In the genomic region with DNA sequence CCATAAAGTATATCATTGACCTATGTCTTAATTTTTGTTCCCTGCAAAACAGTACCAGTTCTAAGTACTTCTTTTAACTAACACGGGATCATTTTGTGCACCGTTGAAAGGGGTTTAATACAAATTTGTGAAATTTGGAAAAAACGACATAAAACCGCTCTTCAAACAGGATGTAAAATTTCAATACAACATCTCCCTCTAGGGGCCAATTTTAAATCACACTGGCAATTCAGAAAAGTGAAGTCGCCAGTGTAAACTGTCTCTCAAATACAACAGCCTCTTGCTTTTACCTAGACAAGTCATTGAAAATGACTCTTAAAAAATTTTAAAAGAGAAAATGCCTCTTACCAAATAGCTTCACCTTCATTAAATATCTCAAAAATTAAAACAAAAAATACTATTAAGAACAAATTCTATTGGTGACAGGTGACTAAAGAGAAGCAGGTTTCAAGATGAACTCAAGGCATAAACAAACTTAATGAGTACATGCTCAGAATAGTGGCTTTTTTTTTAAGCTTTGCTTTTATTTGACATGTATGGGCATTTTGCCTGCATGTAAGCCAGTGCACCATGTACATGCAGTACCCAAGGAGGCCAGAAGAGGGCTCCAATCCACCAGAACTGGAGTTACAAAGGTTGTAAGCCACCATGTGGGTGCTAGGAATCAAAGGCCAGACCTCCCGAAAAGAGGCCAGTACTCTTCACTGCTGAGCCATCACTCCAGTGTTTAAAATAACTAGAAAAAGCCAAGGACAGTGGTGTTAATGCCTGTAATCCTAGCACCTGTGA, we compare ENCODE assay signal across 9 mouse cellular contexts. TPM values are rescaled to one million over a fixed set of nuclear protein-coding genes. Genes with fewer than 3 reads are reported as not detected.
DNase-seq lines count a peak whose midpoint lies in the region; ATAC-seq and TF ChIP-seq lines count a peak whose summit lies in the region.
"Had no signal": no experiment of that assay in that cellular context is flagged by ENCODE, and none has a peak within 500 bp of the region (broad histone marks: within the 10 kb centered on the region; RNA-seq: fewer than 3 reads in every experiment).

No protein-coding gene starts in this region.

- H3K27ac ChIP-seq in kidney, embryonic 15.5 days: no peak overlapping the region
- no peak overlapping the region for H3K27ac ChIP-seq in stomach, postnatal 0 days (replicated peaks)
- H3K27ac ChIP-seq: limb, embryonic 15.5 days; stomach, embryonic 15.5 days had no signal

- 36% methylated on average over 6 of the region's 6 CpGs for WGBS in kidney, embryonic 15.5 days
- 27% methylated on average over 6 of the region's 6 CpGs for WGBS in stomach, postnatal 0 days

- no peaks in the 10 kb centered on the region for H3K9me3 ChIP-seq in kidney, embryonic 15.5 days (replicated peaks)
- H3K9me3 ChIP-seq in stomach, postnatal 0 days (ENCODE audit: control insufficient read depth, low read length): no peaks in the 10 kb centered on the region
- H3K9me3 ChIP-seq: limb, embryonic 15.5 days; stomach, embryonic 15.5 days had no signal

- no peak overlapping the region for H3K4me2 ChIP-seq in kidney, embryonic 15.5 days
- H3K4me2 ChIP-seq in stomach, postnatal 0 days (replicated peaks; ENCODE audit: low read depth): no peak overlapping the region
- H3K4me2 ChIP-seq: limb, embryonic 15.5 days; stomach, embryonic 15.5 days had no signal

- H3K4me1 ChIP-seq in kidney, embryonic 15.5 days: peaks cover 31% of the 10 kb centered on the region
- peaks cover 2% of the 10 kb centered on the region; the same call in 1 of the 2 replicates for H3K4me1 ChIP-seq in stomach, postnatal 0 days (replicated peaks; ENCODE audit: control insufficient read depth, insufficient read depth)

- DNase-seq in kidney, adult 18-20 months: peak; percentile 45
- peak; percentile 66 for DNase-seq in T-cell, adult 2 months (ENCODE audit: low spot score)
- DNase-seq in kidney, postnatal 36 days: peak; percentile 56 to 70
- peak; percentile 43 for DNase-seq in stomach, postnatal 0 days (ENCODE audit: low spot score)
- DNase-seq in adrenal gland, postnatal 4 days (ENCODE audit: low spot score in 2 of 2): no peak

- TF ChIP-seq CTCF in stomach, postnatal 0 days (IDR thresholded peaks at IDR 0.05; ENCODE audit: low read depth): peak; percentile 69

- no peaks in the 10 kb centered on the region for H3K36me3 ChIP-seq in kidney, embryonic 15.5 days
- H3K36me3 ChIP-seq in stomach, postnatal 0 days (ENCODE audit: control insufficient read depth, insufficient read depth, low read length): no peaks in the 10 kb centered on the region
- H3K36me3 ChIP-seq: limb, embryonic 15.5 days; stomach, embryonic 15.5 days had no signal

- no peak overlapping the region for H3K4me3 ChIP-seq in kidney, embryonic 15.5 days (replicated peaks)
- no peak overlapping the region for H3K4me3 ChIP-seq in stomach, postnatal 0 days (ENCODE audit: low read depth, low read length)
- H3K4me3 ChIP-seq: limb, embryonic 15.5 days; stomach, embryonic 15.5 days had no signal

- ATAC-seq in kidney, embryonic 15.5 days (replicated peaks; ENCODE audit: low FRiP score): no peak
- peak; percentile 14 for ATAC-seq in CD4-positive, CD25-positive, alpha-beta regulatory T cell, adult 4 months
- no peak for ATAC-seq in stomach, postnatal 0 days (ENCODE audit: low FRiP score, low TSS enrichment)

- TF ChIP-seq EP300 in stomach, postnatal 0 days (optimal IDR thresholded peaks at IDR 0.05): no peak

- peaks cover 3% of the 10 kb centered on the region; the same call in 1 of the 2 replicates for H3K27me3 ChIP-seq in kidney, embryonic 15.5 days
- no peaks in the 10 kb centered on the region for H3K27me3 ChIP-seq in stomach, postnatal 0 days (ENCODE audit: control insufficient read depth, insufficient read depth, low read length)
- H3K27me3 ChIP-seq: limb, embryonic 15.5 days; stomach, embryonic 15.5 days had no signal

- no peak overlapping the region for H3K9ac ChIP-seq in kidney, embryonic 15.5 days
- no peak overlapping the region for H3K9ac ChIP-seq in stomach, postnatal 0 days (ENCODE audit: low read length)
- H3K9ac ChIP-seq: limb, embryonic 15.5 days; stomach, embryonic 15.5 days had no signal

RNA-seq across cellular contexts. Expression of a gene that starts 43.2 kb away (rescaled TPM):
- polyA plus RNA-seq in kidney, embryonic 15.5 days (2015; fragmentation: Nextera tagmentation; extraction: Ambion mirVana): 106 and 110 TPM in 2 replicates
- polyA plus RNA-seq in CD4-positive, CD25-positive, alpha-beta regulatory T cell, adult 4 months (2017; shearing (Covaris generic)): 100 to 1,000 TPM; 171 to 233 TPM
- polyA plus RNA-seq in stomach, postnatal 0 days (2015; fragmentation: Nextera tagmentation; extraction: Ambion mirVana): 38.5 and 42.1 TPM in 2 replicates
- 10 to 100 TPM; 57.6 to 59.9 TPM for total RNA-seq in adrenal gland, postnatal 4 days (2021)

Comparison
In these comparisons a context has a peak if more than half of its experiments do, and no peak if none do; other contexts are left out.
1. DNase-seq: peak in kidney, adult 18-20 months (single experiment), T-cell, adult 2 months (single experiment), kidney, postnatal 36 days (2 of 2) and stomach, postnatal 0 days (single experiment); none in adrenal gland, postnatal 4 days (0 of 2).